Comparison of ENCODE assay signal across 8 mouse cellular contexts in the genomic region with DNA sequence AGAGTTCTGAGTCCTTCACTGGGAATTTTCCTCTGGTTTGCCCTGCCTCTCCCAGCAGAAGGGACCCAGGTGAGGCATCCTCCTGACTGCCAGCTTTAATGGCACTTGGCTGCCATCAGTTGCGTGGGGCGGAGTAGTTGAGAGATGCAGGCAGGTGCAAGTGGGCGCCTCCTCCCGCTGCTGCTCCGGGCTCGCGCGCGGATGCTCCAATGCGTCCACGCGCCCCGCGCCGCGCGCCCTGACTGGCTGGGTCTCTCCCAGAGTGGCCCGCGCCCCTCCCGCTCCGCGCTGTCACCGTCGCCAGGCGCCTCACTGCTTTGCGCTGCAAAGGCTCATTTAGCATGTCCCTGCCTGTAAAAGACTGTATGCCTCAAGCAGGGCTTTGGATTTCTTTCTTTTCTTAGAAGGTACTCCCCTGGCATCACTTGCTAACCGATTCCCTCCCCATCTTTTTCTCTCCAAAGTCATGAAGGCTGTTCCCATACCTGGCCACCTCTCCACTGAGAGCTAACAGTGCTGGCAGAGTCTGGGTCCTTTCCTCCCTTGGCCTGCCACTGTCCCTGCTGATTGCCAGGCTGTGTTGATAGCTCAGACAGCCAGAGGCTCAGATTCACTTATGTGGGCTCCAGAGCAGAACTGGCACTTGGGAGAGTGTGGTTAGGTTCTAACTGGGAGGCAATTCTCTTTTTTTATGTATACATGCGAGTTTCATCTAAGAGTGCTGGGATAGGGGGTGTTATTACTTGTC. TPM values are rescaled to one million over a fixed set of nuclear protein-coding genes. Genes with fewer than 3 reads are reported as not detected.
A peak's percentile ranks its signal among the peaks of the same experiment; 100 is the strongest.
DNase-seq lines count a peak whose midpoint lies in the region; ATAC-seq and TF ChIP-seq lines count a peak whose summit lies in the region.

A gene (minus strand): TSS at position 160 of the 748 bp plus-strand sequence.

- H3K27ac ChIP-seq in forebrain, embryonic 11.5 days (ENCODE audit: low read depth, low read length): no peak within 1 kb of the TSS

- 4% methylated on average over 28 of the region's 28 CpGs for WGBS in forebrain, embryonic 11.5 days

- peak within 1 kb of the TSS; percentile 39 for H3K9ac ChIP-seq in forebrain, embryonic 11.5 days (ENCODE audit: low read length)

- H3K27me3 ChIP-seq in forebrain, embryonic 11.5 days (ENCODE audit: control insufficient read depth, insufficient read depth, low read length): no peaks in the 10 kb centered on the region
- H3K27me3 ChIP-seq in myocyte (ENCODE audit: control insufficient read depth, insufficient read depth, insufficient read length): no peaks in the 10 kb centered on the region

- no peak for TF ChIP-seq POLR2A in myocyte (IDR thresholded peaks at IDR 0.05; ENCODE audit: insufficient read length, low read depth)

- no peaks in the 10 kb centered on the region for H3K79me2 ChIP-seq in myocyte (ENCODE audit: control insufficient read depth, insufficient read depth)

- peaks cover 3% of the 10 kb centered on the region; the same call in 1 of the 2 replicates for H3K4me1 ChIP-seq in forebrain, embryonic 11.5 days (replicated peaks; ENCODE audit: control insufficient read depth, insufficient read depth, low read length)

- H3K4me2 ChIP-seq in forebrain, embryonic 11.5 days (ENCODE audit: low read depth, low read length, severe bottlenecking): peak within 1 kb of the TSS; percentile 84
- H3K4me2 ChIP-seq in myocyte (ENCODE audit: low read depth): peak within 1 kb of the TSS; percentile 2

- H3K4me3 ChIP-seq in forebrain, embryonic 11.5 days (ENCODE audit: low read depth, low read length): peak within 1 kb of the TSS; percentile 37
- H3K4me3 ChIP-seq in myocyte: no peak within 1 kb of the TSS

- H3ac ChIP-seq in myocyte (ENCODE audit: control insufficient read depth, insufficient read length): no peak within 1 kb of the TSS

- peak; percentile 15 for DNase-seq in thymus, postnatal 4 days
- no peak for DNase-seq in thymus, postnatal 0 days (ENCODE audit: low spot score)
- DNase-seq in forebrain, embryonic 11.5 days (ENCODE audit: low spot score): peak; percentile 73
- peak; percentile 63 to 69 for DNase-seq in layer of hippocampus, postnatal 14 days (ENCODE audit: low spot score in 2 of 2)
- no peak for DNase-seq in urinary bladder, postnatal 36 days (ENCODE audit: low spot score in 2 of 2)
- no peak for DNase-seq in adrenal gland, adult 2 months
- no peak for DNase-seq in urinary bladder, postnatal 4 days (ENCODE audit: low spot score in 2 of 2)

- H3K36me3 ChIP-seq in forebrain, embryonic 11.5 days (ENCODE audit: control insufficient read depth, insufficient read depth, low read length): no peaks in the 10 kb centered on the region
- H3K36me3 ChIP-seq in myocyte (ENCODE audit: control insufficient read depth, insufficient read depth): no peaks in the 10 kb centered on the region

- no peaks in the 10 kb centered on the region for H3K9me3 ChIP-seq in forebrain, embryonic 11.5 days (ENCODE audit: control insufficient read depth, low read length)

- peak; percentile 78 for ATAC-seq in forebrain, embryonic 11.5 days (replicated peaks; ENCODE audit: low FRiP score)

TF ChIP-seq in myocyte, 11 proteins besides CTCF, POLR2A, EP300 and RAD21:
- no peak for TF ChIP-seq POLR2AphosphoS2 (IDR thresholded peaks at IDR 0.05; ENCODE audit: insufficient read length, low read depth)
- peak in 1 of 3 experiments; percentile 27 for TF ChIP-seq MYOD1 (IDR thresholded peaks at IDR 0.05; ENCODE audit: control insufficient read depth in 1 of 3, insufficient read length in 2 of 3, low read depth in 2 of 3)
- no peak for TF ChIP-seq SRF (IDR thresholded peaks at IDR 0.05; ENCODE audit: control insufficient read depth, insufficient read length, low read depth)

RNA-seq across cellular contexts. Expression of the gene that starts here (rescaled TPM):
- polyA plus RNA-seq in thymus, postnatal 0 days (2015; fragmentation: Nextera tagmentation; extraction: Ambion mirVana): not detected in 2 replicates
- polyA plus RNA-seq in forebrain, embryonic 11.5 days (2014; fragmentation: Nextera tagmentation; extraction: Ambion mirVana): 2.4 and 2.7 TPM in 2 replicates
- total RNA-seq in layer of hippocampus, postnatal 14 days (2021): 10 to 100 TPM in 1 of 2 experiments, 1 to 10 TPM in 1; 9.7 to 15.3 TPM
- polyA plus RNA-seq in myocyte (2012; fragmentation: generic; extraction: Trizol): not detected
- total RNA-seq in adrenal gland, adult 2 months (2021): not detected
- 0.04 TPM in 1 of 2 replicates, not detected in the other for polyA plus RNA-seq in adrenal gland, adult 2 months (2012; rRNA removed)

Comparison
In these comparisons a context has a peak if more than half of its experiments do, and no peak if none do; other contexts are left out.
1. RNA of the gene that starts here (total RNA-seq): 9.7 to 15.3 TPM in layer of hippocampus, postnatal 14 days; not detected in adrenal gland, adult 2 months; every median in the first group is over 10 times any median in the second.
2. DNase-seq: peak in thymus, postnatal 4 days (single experiment), forebrain, embryonic 11.5 days (single experiment) and layer of hippocampus, postnatal 14 days (2 of 2); none in thymus, postnatal 0 days (single experiment), urinary bladder, postnatal 36 days (0 of 2), adrenal gland, adult 2 months (single experiment) and urinary bladder, postnatal 4 days (0 of 2).